Mouse (Mus musculus): ENCODE data around the gene Adam17. TPM values are rescaled to one million over a fixed set of nuclear protein-coding genes. Genes with fewer than 3 reads are reported as not detected.

Gene Adam17
- total RNA-seq, 2 experiments from 2014 or later, result 48.4 to 63.3 TPM

DNA sequence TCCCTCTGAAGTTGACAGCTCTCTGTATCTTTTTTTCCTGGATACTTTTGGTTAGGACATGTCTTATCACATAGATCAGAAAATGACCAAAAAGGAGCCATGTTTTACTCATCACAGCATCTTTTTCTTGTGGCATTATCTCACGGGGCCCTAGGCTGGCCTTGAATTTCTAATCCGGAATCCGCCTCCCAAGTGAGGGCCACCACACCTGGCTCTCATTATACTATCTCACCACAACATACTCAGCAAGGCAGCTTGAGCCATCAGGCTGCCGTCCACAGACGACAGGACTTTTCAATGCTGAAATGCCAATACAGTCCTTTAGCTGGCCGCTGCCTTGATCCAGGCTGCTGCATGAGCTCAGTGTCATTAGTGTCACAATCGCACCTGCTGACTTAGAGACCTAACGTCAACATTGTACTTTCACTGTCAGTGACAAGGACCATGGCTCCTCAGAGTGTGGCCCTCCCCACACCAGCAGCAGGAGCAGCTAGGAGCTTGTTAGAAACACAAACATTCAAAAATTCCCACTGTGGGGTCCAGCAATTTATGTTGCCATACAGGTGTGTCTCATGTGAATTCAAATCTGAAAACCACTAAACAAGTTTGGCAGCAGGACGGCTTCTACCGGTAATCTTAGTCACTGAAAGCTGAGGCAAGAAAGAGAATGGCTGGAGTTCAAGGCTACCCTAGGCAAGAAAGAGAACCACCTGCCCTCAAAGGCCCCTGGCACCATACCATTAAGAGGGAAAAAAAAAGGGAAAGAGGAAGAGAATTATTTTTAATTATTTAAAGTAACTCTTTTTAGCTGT, 8.6 kb downstream of the Adam17 start:
- intact Hi-C loops (cut with DNase I), result no loop called here
- no peak for DNase-seq

DNA sequence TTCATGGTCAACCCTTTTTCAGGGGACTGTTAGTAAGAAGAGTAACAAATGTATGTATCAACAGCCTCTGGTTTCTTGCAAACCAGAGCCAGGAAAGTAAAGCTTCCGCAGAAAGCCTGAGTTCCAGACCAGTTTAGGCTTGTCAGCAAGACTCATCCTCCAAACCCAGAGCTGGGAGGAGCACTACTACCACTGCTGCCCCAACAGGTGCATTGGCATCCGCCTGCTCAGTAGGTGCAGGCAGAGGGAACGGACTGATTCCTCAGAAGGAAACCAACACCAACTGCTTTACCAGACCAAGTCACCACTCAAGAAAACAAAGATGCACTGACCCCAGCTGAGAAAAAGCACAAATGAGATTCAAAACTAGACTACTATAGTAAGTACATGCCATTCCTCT, 10.2 kb downstream of the Adam17 start:
- intact Hi-C loops (cut with DNase I), result no loop called here
- no peak for DNase-seq

DNA sequence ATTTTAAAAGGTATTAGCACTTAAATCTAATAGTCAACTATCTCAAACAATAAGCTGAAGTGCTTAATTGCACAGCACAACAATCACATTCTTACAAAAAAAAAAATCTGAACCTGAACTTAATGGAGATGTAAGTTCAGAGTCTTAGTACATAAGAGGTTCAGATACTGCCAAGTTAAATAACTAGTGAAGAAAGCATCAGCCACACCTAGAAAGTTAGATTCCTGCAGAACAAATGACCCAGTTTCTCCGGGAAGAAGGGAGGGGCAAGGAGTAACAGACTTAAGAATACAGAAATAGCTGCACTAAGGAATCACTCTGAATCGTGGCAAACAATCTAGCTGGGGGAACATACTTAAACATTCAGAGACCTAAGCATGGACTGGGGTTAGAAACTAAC, 10.7 kb downstream of the Adam17 start:
- no peak for DNase-seq
- intact Hi-C loops (cut with DNase I), result no loop called here

DNA sequence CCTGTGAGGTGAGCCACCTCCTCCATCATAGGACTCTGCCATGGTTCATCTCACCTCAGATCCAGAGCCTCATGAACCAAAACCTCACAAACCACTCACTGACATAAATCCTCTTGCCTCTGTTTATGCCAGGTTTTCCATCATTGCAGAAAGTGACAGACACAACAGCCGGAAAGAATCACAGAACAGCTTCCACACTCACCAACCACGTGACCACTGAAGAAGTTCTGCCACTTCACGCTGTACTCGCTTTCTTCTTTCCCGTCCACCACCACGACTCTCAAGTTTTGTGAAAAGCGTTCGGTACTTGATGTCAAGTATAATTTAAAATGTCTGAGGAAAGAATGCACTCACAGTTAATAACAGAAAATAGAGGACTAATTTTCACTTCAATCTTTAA, 19.8 kb downstream of the Adam17 start:
- intact Hi-C loops (cut with DNase I), result no loop called here
- DNase-seq, result no peak

- intact Hi-C loops (cut with DNase I), result no loop called here
- DNase-seq, result no peak
These were observed 23.1 kb downstream of the Adam17 start for GRCm38 (mm10) chr12:21350113-21350876.

DNA sequence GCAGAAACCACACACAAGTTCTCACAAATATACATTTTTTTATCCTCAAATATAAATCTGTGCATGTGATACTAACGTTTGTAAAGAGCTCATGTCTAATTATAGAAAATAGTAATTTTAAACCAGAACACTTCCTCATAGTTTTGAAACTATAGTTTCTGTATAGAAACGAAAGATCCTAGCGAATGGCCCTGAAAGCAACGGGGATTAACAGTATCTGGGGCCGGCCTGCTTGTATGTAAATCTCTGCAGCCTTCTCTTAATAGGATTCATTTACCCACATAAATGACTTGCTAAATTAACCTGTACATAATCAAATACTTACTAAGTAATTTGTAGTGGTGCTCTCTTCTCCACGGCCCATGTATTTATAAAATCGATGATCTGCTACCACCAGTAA, 26.5 kb downstream of the Adam17 start:
- no peak for DNase-seq
- intact Hi-C loops (cut with DNase I), result no loop called here

DNA sequence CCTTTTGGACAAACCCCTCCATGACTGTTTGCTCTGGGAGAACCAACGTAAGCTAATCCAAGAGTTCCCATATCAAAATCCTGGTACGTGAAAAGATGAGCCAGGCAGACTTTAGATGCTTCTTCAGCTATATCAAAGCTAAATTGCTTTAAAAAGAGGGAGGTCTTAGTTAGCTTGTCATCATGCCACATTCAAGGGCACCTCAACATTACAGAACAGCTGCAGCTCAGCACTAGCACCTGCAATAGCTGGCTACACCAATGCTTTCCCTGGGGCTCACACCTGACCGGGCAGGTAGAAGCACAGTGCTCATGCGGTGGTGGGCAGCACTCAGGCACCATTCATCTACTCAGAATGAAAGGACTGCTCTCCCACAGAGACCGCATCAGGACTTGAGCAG, 32.8 kb downstream of the Adam17 start:
- no peak for DNase-seq
- intact Hi-C loops (cut with DNase I), result no loop called here

- no peak for DNase-seq
- intact Hi-C loops (cut with DNase I), result no loop called here
These were observed 36.3 kb downstream of the Adam17 start for GRCm38 (mm10) chr12:21337171-21337570.

DNA sequence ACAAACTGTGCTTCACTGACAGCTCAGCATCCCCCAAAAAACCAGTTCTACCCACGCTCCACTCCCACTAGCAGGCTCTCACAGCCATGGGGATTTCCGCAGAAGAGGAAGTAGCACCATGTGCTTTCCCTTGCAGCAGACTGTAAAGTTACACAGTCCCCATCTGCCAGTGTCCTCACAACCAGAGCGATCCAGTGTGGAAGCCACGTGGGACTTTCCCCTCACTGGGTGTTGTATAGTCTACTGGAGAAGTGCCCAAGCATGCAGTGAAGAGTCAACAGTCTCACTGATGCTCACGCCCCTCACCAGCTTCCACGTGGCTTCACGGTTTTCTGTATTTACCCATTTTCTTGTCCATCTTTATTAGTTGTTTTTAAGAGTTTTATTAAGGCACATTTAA, 37.6 kb downstream of the Adam17 start:
- intact Hi-C loops (cut with DNase I), result no loop called here
- DNase-seq, result peak in 1 of 2 experiments; percentile 13

- intact Hi-C loops (cut with DNase I), result no loop called here
These were observed 39.7 kb downstream of the Adam17 start for GRCm38 (mm10) chr12:21333766-21334165.

GRCm38 (mm10) chr12:21333021-21333420, 40.4 kb downstream of the Adam17 start:
- intact Hi-C loops (cut with DNase I), result no loop called here

More at GRCm38 (mm10) chr12:21333766-21334165, 39.7 kb downstream of the Adam17 start:
- DNase-seq, result no peak

DNA sequence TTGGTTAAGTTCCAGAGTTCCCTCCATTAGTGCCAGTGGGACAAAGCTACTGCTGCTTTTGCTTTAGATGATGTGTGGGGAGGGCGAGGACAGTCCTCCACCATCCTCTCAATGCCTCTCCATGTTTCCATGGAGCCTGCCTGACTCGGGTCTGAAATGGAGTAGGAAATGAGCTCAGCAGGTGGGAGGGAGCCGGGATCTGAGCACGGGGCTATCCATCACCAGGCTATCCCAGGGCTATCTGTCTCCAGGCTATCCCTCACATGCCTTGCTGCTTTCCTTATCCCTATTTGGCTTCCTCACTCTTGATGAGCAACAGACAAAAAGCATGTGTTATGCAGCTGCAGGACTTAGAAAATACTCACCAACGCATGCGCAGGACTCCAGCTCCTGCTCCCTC, 41.7 kb downstream of the Adam17 start:
- intact Hi-C loops (cut with DNase I), result no loop called here
- DNase-seq, result no peak

More at GRCm38 (mm10) chr12:21333021-21333420, 40.4 kb downstream of the Adam17 start:
- no peak for DNase-seq

GRCm38 (mm10) chr12:21330961-21331576, 42.4 kb downstream of the Adam17 start:
- DNase-seq, result peak in 1 of 2 experiments; percentile 26
- intact Hi-C loops (cut with DNase I), result no loop called here

- intact Hi-C loops (cut with DNase I), result no loop called here
- no peak for DNase-seq
These were observed 43.6 kb downstream of the Adam17 start for GRCm38 (mm10) chr12:21329661-21330400.

GRCm38 (mm10) chr12:21326325-21326724, 47.1 kb downstream of the Adam17 start:
- intact Hi-C loops (cut with DNase I), result no loop called here

GRCm38 (mm10) chr12:21325266-21325665, 48.2 kb downstream of the Adam17 start:
- DNase-seq, result no peak
- intact Hi-C loops (cut with DNase I), result no loop called here

More at GRCm38 (mm10) chr12:21326325-21326724, 47.1 kb downstream of the Adam17 start:
- DNase-seq, result no peak

DNA sequence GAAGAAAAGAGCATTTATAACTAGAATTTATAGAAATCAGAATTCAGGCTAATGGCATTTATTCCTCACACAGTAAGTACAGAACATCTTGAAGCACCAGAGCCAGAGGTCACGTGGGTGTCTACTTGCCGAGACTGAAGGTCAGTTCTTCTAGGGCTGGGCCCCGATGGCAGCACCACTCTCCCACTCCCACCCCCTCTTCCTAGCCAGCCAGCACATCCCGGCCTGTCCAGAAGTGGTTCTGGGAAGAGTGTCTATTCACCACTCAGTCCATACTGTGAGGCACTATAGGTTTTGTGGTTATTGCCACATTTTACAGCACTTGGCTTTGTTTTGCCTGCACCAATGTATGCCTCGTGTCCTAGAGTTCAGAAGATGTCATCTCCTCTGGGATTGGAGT, 49.3 kb downstream of the Adam17 start:
- intact Hi-C loops (cut with DNase I), result no loop called here
- no peak for DNase-seq

- intact Hi-C loops (cut with DNase I), result no loop called here
- DNase-seq, result no peak
These were observed 50.6 kb downstream of the Adam17 start for GRCm38 (mm10) chr12:21322856-21323255.

GRCm38 (mm10) chr12:21322296-21322695, 51.1 kb downstream of the Adam17 start:
- intact Hi-C loops (cut with DNase I), result no loop called here
- no peak for DNase-seq

GRCm38 (mm10) chr12:21321170-21321569, 52.3 kb downstream of the Adam17 start:
- intact Hi-C loops (cut with DNase I), result no loop called here

GRCm38 (mm10) chr12:21320317-21320716, 53.1 kb downstream of the Adam17 start:
- intact Hi-C loops (cut with DNase I), result no loop called here

More at GRCm38 (mm10) chr12:21321170-21321569, 52.3 kb downstream of the Adam17 start:
- DNase-seq, result no peak

More at GRCm38 (mm10) chr12:21320317-21320716, 53.1 kb downstream of the Adam17 start:
- no peak for DNase-seq
